Mouse (Mus musculus): ENCODE measurements around the gene Smyd3. TPM values are rescaled to one million over a fixed set of nuclear protein-coding genes. Genes with fewer than 3 reads are reported as not detected.

Smyd3 gene
- total RNA-seq, 2 experiments from 2014 or later = 7.5 to 8.3 TPM

DNA sequence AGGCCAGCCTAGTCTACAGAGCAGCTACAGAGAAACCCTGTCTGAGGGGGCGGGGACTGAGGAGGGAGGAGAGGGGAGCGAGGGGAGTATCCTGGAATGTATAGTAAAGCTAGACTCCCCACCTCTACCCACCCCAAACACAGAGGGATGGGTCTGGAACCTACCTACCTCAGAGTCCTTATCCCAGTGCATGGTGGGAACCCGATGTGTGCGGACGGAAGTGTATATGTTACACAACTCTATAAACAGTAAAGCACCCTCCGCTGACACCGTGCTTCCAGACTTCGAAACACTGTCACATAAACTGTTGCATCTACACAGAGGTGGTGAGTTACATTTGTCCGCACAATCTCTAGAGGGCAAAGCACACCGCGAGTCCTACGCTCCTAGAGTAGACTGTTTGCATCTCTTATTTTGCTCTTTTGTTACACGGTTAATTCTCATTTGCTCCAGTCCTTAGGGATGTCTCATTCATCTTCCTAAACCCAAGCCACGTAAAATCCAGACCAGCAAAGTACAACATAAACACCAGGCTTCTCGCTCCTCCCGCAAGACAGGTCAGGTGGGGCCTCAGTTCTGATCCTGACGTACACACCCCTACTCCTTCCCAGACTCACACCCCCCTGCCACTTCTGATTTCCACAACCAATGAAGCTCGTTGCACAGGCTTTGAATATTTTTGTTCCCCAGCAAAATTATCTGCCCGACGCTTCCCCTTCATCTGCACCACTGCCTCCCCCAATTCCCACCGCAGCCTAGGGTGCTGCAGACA, 714 bp downstream of the Smyd3 start:
- peak in 1 of 2 experiments; percentile 26 for DNase-seq

DNA sequence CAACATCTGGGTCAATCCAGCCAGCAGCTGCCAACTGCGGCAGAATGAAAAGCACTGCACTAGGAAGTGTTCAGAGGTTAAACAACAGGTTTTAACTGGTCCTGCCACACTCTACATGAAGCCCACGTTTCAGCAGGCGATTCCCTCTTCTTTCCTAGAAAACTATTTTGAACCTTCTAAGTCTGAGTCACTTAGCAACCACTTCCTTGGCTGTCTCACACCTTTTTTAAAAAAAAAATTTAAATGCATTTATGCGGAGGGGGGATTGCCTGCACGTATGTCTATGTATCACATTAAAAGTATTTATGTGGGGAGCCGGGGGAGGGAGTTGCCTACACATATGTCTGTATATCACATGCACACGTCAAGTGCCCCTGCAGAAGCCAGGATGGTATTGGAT, 5.9 kb downstream of the Smyd3 start:
- DNase-seq = no peak

DNA sequence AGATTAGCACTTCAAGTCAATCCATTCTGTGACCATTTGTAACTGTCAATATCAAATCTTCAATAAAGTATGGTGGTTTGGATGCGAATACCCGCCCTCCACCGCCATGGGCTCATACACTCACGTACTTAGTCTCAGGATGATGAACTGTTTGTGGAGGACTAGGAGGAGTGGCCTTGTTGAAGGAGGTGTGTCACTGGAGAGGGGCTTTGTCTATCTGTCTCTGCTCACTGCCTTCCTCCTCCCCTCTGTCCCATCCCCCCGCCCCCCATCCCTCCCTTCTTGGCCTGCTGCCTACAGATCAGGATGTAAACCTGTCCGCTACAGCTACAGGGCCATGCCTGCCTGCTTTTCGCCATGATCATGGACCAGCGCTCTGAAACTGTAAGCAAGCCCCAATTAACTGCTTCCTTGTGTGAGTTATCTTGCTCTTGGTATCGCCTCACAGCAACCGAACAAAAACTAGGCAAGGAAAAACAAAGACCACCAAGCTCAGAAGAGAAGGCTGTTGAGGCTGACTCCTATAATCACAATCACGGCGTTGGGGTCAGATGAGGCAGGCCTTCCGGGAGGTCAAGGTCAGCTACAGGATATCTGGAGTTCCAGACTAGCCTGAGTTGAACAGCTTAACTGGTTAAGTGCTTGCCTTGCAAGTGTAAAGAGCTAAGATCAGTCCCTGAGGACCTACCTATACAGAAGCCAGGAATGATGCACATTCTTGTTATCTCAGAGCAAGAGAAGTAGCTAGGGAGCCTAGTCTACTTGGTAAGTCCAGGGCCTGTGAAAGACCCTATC, 7.1 kb downstream of the Smyd3 start:
- no peak for DNase-seq

DNA sequence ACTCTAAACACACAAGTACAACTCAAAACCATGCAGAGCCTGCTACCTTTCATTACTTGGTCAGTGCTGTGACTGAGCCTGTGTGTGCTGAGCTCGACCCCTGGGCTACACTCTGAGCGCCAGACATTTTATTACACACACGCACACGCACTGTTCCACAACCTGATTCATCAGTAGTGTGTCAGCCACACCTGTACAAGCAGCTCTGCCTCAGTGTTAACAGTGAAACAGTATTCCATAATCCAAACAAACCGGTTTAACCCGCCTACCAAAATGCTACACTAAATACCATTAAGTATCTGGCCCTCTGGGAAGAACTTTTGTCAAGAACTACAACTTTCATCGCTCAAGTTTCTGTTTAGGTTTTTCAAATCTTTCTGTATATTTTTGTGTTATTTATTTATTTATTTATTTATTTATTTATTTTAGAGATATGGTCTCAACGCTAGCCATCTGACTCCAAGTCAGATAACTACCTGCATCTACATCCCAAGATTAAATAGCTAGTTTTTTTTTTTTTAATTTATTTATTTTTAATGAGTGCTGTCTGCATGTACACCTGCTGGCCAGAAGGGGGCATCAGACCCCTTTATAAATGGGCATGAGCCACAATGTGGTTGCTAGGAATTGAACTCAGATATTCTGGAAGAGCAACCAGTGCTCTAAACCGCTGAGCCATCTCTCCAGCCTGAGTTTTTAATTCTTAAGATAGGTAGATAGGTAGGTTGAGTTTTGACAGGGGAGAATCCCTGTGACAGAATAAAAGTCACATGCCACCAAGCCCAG, 11.1 kb downstream of the Smyd3 start:
- DNase-seq = peak; percentile 25 to 36

DNA sequence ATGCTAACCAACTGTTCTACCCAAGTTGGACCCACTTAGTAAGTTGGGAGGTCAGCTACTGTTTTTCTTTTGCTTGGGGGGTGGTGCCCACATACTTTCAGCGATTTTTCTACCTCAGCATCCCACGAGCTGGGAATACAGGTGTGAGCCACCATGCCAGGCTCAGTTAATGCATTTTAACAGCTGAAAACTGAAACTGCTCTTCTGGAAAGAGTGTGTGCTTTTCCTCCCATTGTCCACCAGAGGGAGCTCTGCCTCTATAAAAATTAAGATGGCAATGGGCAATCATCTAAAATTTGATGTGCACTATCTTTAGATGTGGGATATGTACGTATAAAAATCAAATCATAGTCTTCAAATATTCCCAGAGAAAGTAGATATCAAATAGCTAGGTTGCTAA, 15.3 kb downstream of the Smyd3 start:
- peak in 1 of 2 experiments; percentile 38 for DNase-seq

DNA sequence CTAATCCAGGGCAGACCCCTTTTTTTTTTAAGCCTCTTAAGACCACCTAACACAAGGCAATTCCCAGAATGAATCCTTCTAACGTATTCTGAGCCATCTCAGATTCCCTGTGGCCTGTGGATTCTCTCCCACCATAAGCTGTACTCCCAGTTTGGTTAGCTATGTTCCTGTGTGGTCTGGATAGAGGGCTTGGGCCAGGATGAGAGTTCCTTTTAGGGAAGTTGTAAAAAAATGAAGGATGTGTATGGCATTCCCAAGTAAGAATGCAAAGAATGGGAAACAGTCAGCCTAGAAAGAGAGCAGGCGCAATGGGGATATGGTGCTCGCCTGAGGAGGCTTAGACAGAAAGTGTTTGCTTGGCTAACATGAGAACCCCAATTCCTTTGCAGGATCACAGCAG, 18.6 kb downstream of the Smyd3 start:
- DNase-seq = no peak

DNA sequence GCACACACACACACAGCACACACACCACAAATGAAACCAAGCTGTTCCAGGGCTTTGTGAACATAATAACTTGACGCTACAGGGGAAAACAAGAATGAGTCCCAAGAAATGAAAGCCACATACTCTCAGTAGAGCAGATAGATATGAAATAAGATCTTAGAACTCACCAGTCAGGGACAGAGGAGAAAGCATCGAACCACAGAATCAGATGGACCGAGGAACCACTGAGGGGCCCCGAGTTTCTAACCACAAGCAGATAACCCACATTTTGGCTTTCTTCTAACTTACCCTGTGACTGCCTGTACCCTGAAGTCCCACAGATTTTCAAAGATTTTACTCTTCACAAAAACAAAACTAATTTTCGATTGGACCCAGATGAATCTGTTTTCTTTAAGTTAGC, 24.9 kb downstream of the Smyd3 start:
- DNase-seq = no peak

DNA sequence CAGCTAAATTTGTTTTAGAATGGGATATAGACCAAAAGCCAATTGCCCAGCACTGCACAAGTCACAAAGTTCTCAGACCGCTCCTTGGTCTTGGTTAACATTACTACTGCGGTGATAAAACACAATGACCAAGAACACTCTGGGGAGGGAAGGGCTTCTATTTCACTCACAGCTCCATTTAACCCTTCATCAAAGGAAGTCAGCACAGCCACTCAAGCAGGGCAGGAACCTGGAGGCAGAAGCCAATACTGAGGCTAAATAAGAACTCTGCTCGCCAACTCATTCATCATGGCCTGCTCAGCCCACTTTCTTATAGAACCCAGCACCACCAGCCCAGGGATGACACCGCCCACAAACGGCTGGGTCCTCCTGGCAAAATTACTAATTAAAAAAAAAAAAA, 29.3 kb downstream of the Smyd3 start:
- DNase-seq = no peak

DNA sequence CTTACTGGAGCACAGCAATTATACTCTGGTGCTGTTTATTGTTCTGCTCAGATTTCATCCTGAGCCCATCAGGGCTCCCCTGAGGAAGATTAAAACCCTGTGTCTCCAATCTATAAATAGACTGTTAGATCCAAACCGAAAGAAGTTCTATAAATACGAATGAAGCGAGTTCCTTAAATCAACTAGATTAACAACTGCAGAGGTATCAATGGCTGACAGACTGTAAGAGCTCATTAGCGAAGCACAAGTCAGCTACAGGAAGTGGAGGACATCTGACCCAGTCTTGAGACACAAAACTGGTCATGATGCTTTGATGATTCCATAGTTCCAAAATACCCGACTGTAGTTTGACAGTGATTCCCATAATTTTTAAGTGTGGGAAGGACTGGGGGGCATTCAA, 29.9 kb downstream of the Smyd3 start:
- no peak for DNase-seq

DNA sequence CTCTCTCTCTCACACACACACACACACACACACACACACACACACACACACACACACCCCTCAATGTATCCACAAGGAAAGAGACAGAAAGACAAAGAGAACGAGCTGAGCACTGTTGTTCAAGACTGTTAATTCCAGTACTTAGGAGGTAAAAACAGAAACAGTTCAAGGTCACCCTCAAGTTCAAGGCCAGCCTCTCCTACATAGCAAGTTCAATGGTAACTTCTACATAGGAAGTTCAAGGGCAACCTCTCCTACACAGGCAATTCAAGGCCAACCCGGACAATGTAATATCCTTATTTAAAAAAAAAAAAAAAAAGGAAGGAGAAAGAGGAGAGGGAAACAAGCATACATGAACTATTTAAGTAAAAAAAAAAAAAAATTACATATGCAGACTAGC, 30.6 kb downstream of the Smyd3 start:
- DNase-seq = no peak

DNA sequence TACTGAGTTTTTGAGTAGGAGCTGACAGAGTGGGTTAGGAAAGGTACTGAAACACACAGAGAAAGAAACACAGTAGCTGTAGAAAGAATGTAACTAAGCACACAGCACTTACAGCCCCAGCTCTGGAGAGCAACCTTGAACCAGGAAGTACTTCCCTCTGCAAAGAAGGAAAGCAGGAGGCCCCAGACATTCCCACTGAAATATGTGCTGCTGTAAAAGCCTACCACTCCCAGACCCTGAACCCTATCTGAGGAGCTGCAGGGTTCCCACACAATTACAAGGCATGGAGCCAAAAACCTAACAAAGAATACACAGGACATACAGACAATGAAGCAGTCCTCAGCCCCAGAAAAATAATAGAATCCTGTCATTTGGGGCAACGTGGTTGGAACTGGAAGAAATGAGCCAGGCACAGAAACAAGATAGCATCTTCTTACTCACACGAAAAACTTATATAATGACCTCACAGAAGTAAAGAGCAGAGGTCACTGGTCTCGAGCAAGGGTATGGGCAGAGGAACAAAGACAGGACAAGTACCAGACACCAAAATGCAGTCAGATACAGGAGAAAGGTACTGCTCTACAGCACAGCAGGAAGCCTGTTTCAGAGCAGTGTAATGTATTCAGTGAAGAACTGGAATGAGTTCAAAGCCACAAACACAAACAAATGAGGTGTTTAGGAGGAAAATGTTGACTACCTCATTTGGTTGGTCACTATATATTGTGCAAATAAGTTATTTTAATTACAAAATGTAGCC, 31.9 kb downstream of the Smyd3 start:
- no peak for DNase-seq

DNA sequence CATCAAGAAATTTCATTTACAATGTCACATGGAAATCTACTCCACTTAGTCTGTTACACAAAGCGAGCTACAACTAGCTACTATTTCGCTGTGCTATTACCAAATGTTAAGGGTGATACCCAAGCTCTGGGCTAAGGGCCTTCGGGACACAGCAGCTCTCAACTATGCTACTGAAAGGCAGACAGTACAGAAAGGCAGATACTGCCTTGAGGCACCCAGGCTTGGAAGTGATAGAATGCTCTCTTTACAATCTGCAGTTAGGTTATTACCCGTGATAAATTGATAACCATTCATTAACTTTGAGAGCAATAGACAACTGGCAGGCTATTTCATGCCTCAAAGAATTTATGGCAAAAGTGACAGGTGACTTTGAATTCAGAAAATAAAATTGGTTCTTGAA, 37.0 kb downstream of the Smyd3 start:
- no peak for DNase-seq

DNA sequence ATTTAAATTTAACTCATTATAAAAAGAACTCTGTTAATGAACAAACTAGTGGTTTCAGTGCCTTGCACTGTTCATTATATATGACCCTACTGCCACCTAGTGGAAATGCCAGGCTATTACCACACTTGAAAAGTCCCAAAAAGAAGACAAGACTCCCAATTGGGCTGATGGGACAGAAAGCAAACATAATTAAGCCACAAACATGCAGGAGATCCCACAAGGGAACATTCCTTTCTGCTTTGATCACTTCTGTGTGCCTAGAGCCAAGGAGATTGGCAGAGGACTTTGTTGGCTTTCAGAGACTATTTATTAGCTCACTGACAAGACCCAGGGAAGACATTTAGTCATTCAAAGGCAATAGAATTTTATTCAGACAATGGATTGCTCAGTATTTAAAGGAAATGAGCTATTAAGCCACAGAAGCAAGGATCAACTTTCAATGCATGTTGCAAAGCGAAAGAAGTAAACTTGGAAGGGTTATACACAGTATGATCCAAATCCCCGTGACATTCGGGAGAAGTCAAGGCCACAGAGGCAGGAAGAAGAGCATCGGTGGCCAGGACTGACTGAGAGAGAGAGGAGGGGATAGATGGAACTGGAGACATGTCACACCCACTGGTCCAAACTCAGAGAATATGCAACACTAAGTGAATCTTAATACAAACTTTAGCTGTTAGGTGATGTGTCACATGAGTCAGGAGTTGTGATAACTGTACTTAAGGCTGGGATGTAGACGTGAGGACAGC, 40.5 kb downstream of the Smyd3 start:
- peak; percentile 61 to 80 for DNase-seq

DNA sequence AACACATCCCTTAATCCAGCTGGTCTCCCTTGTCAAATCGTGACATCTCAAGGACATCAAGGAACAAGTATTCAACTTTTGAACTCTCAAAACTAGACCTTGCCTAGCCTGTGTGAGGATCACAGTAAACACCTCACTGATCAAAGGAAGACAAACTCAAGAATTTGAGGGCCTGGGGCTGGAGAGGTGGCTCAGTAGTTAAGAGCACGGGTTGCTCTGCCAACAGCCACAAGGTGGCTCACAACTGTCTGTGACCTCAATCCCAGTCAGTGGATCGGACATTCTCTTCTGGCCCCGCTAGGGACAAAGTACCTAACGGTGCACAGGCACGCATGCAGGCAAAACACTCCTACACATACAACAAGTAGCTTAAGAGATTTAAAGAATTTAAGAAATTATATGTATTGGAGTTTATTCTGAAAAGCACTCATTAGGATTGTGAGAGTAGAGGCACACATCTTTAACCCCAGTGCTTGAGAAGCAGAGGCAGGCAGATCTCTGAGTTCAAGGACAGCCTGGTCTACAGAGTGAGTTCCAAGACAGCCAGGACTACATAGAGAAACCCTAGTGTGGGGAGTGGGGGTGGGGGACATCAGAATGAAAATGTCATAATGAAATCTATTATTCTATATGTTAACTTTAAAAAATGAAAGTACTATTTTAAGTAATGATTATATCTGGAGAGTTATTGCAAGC, 41.2 kb downstream of the Smyd3 start:
- DNase-seq = peak in 1 of 2 experiments; percentile 18

DNA sequence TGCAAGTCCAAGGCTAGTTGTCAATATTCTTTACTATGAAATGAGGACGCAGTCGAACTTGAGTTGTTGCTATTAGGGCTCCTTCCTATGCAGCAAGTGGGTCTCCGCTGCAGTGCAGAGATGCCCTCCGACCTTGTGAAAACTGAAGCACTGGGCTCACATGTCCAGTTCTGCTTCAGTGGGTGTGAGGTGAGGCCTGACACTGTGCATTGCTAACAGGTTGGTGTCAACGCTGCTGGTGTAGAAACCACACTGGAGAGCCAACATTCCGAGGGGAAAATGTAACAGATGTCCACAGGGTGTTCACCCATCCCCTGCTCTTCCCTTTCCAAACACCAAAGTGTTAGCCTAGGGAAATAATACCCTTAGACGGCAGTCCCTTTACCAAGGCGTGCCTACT, 43.1 kb downstream of the Smyd3 start:
- DNase-seq = no peak

DNA sequence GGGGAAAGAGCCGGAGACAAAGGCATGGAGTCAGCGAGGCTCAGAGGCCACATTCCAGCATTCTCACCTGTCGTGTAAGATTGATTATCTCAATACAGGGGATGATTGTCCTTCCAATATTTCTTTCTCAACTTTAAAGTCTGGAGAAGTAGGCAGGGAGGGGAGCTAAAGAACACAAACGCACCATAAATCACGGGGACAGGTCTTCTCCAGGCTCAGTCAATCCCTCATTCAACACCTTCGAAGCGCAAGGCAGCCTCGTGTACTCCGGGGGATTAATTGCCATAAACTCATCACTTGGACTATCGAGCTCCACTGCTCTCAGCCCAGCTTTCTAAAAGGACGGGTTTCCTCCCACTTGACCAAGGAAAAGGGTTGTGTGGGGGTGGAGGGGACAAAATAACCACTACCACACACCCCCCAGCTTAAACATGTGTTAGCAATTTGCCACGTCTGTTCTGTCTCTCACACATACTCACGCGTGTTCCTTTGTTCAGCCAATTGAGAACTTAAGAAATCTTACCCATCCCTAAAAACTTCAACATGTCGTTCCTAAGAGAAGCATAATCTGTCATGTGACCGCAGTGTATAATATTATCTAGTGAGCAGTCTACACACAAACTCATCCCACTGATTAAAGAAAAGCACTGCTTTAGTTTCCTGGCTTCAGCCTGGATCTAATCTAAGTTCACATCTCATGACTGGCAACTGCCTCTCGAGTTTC, 43.8 kb downstream of the Smyd3 start:
- DNase-seq = no peak

DNA sequence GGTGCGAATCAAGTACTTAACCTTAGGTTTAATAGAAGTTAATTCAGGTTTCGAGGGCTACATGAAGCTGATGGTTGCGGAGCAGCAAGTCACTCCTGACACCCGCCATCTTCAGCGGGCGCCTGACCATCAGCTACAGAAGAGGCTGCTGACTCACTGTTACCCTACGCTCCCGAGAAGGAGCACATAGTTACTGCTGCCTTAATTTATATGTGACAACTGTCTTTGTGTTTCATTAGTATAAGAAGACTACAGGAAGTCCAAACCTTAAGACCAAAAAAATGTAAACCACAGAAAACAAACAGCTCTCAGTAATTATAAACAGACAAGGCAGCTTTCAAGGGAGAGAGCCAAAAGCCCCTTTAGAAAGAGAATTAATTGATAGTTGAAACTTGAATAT, 49.9 kb downstream of the Smyd3 start:
- DNase-seq = no peak

DNA sequence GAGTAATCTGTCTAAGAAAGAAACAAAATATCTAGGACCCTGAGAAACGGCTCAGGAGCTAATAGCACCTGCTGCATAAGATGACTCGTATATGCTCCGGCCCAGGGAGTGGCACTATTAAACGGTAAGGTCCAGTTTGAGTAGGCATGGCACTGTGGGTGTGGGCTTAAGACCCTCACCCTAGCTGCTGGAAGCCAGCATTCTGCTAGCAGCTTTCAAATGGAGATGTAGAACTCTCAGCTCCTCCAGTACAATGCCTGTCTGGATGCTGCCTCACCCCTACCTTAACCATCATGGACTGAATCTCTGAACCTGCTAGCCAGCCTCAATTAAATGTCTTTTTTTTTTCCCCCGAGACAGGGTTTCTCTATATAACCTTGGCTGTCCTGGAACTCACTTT, 55.5 kb downstream of the Smyd3 start:
- no peak for DNase-seq

DNA sequence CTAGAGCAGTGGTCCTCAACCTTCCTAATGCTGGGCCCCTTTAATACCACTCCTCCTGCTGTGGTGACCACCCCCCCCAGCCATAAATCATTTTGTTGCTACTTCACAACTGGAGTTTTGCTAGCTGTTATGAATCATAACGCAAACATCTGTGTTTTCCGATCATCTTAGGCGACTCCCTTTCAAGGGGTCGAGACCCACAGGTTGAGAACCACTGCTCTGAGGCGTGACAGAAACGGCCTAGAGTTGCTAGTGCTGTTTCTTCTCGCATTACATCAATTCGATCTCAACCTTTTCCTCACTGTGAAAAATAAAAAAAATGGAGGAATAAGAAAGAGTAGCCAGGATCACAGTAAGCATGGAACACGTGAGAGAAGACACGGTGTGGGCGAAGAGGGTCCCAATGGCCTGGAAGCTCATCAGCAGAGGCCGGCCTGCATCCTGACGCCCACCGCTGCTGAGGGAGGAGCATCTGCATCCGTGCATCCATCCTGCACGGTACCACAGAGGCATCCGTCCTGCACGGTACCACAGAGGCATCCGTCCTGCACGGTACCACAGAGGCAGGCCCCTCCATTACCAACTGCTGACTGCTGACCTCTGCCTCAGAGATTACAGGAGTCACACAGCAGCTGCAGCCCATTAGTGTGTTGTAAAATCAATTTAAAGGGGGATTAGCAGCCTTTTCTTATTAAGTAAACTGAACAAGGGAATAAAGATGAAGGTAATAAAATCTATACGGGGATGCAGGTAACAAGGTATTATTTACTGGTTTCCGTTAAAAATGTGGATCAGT, 56.6 kb downstream of the Smyd3 start:
- DNase-seq = no peak

All from heart, adult 18-20 months (tissue).